Mouse (Mus musculus) limb, embryonic 11.5 days (tissue): Measurements from ENCODE around the gene Pex11a. TPM values are rescaled to one million over a fixed set of nuclear protein-coding genes. Genes with fewer than 3 reads are reported as not detected.

Experiments used
- ATAC-seq: fragments of 200-750 bp; cut with Nextera tagmentation; 2 replicates; pipeline ENCODE4 v1.8.0; 2017; ENCODE audit warnings: low read depth; ENCODE audit not compliant: insufficient number of reproducible peaks, low FRiP score, low TSS enrichment
- DNase-seq: peaks from one replicate; pipeline ENCODE4 v3.0.0-alpha.2; 2015; ENCODE audit warnings: low spot score
- H3K27ac ChIP-seq: fragments of 300-500 bp; sonication (generic); replicated peaks from 2 replicates; pipeline ENCODE4 v1.5.1; 2014; ENCODE audit warnings: low read depth, mild to moderate bottlenecking, low read length
- H3K27me3 ChIP-seq: fragments of 300-500 bp; sonication (generic); 2 replicates; pipeline ENCODE4 v1.6.1; 2014; ENCODE audit warnings: mild to moderate bottlenecking, low read length, mixed read lengths; ENCODE audit not compliant: control insufficient read depth, insufficient read depth
- H3K36me3 ChIP-seq: fragments of 300-500 bp; sonication (generic); 2 replicates; pipeline ENCODE4 v1.6.1; 2014; ENCODE audit warnings: mild to moderate bottlenecking, low read length, moderate library complexity, mixed read lengths; ENCODE audit not compliant: control insufficient read depth, insufficient read depth
- H3K4me1 ChIP-seq: fragments of 300-500 bp; sonication (generic); 2 replicates; pipeline ENCODE4 v1.6.1; 2014; ENCODE audit warnings: low read length, mixed read lengths; ENCODE audit not compliant: control insufficient read depth, insufficient read depth
- H3K4me2 ChIP-seq: fragments of 300-500 bp; sonication (generic); 2 replicates; pipeline ENCODE4 v1.6.1; 2014; ENCODE audit warnings: low read depth, mild to moderate bottlenecking, moderate library complexity; ENCODE audit not compliant: severe bottlenecking
- H3K4me3 ChIP-seq: fragments of 300-500 bp; sonication (generic); 2 replicates; pipeline ENCODE4 v1.5.1; 2014; ENCODE audit warnings: low read depth, low read length
- H3K9ac ChIP-seq: fragments of 300-500 bp; sonication (generic); 2 replicates; pipeline ENCODE4 v1.6.1; 2014; ENCODE audit warnings: mild to moderate bottlenecking, low read length
- H3K9me3 ChIP-seq: fragments of 300-500 bp; sonication (generic); 2 replicates; pipeline ENCODE4 v1.6.1; 2016; ENCODE audit warnings: low read length; ENCODE audit not compliant: control insufficient read depth
- WGBS: fragments of 180-500 bp; shearing (Covaris S2); extraction: QIAGEN DNeasy Blood & Tissue Kit; methylation state at CpG from one replicate; pipeline ENCODE4 v1.1.7; 2014; 5-methylcytosine and 5-hydroxymethylcytosine counted together
- polyA plus RNA-seq: library from polyadenylated mRNA; unstranded; fragments of >200 nt; fragmentation: Nextera tagmentation; extraction: Ambion mirVana; gene quantifications from 2 replicates; pipeline ENCODE4 v1.2.1, GENCODE M21; 2014

Pex11a gene
- polyA plus RNA-seq, 1 experiment from 2014 or later = 9.7 TPM

- no peak for DNase-seq
Observed at GRCm38 (mm10) chr7:79744585-79744984, 1.7 kb upstream of the Pex11a start.

GRCm38 (mm10) chr7:79744051-79744450 is 1.1 kb upstream of the Pex11a start:
- Histone ChIP-seq H3K4me2 (no peak overlapping the region), H3K27me3 (no peaks in the 10 kb centered on the region), H3K27ac (no peak overlapping the region), H3K9me3 (no peaks in the 10 kb centered on the region), H3K9ac (no peak overlapping the region), H3K4me3 (no peak overlapping the region), H3K4me1 (no peaks in the 10 kb centered on the region), H3K36me3 (no peaks in the 10 kb centered on the region)
- ATAC-seq (no peak), DNase-seq (no peak)
- WGBS = 90% methylated on average over 9 of the region's 9 CpGs

More at GRCm38 (mm10) chr7:79744585-79744984, 1.7 kb upstream of the Pex11a start:
- no peak overlapping the region for H3K4me3 ChIP-seq
- H3K4me2 ChIP-seq = no peak overlapping the region
- WGBS = 81% methylated on average over 5 of the region's 5 CpGs
- H3K36me3 ChIP-seq = no peaks in the 10 kb centered on the region
- H3K27me3 ChIP-seq = no peaks in the 10 kb centered on the region
- H3K4me1 ChIP-seq = no peaks in the 10 kb centered on the region
- no peaks in the 10 kb centered on the region for H3K9me3 ChIP-seq
- H3K27ac ChIP-seq = no peak overlapping the region
- H3K9ac ChIP-seq = no peak overlapping the region
- ATAC-seq = no peak

GRCm38 (mm10) chr7:79742277-79742658 is 663 bp downstream of the Pex11a start:
- Histone ChIP-seq H3K36me3 (no peaks in the 10 kb centered on the region), H3K27ac (no peak overlapping the region), H3K9me3 (no peaks in the 10 kb centered on the region), H3K4me2 (peak overlapping the region; percentile 97), H3K4me1 (no peaks in the 10 kb centered on the region), H3K4me3 (peak overlapping the region; percentile 81), H3K27me3 (no peaks in the 10 kb centered on the region), H3K9ac (peak overlapping the region; percentile 60)
- no peak for DNase-seq
- WGBS = 25% methylated on average over 11 of the region's 11 CpGs
- ATAC-seq = no peak

- H3K9ac ChIP-seq = no peak overlapping the region
- DNase-seq (no peak), ATAC-seq (no peak)
- no peaks in the 10 kb centered on the region for H3K4me1 ChIP-seq
- H3K36me3 ChIP-seq = no peaks in the 10 kb centered on the region
- no peak overlapping the region for H3K4me2 ChIP-seq
- H3K4me3 ChIP-seq = no peak overlapping the region
- no peaks in the 10 kb centered on the region for H3K27me3 ChIP-seq
- H3K27ac ChIP-seq = no peak overlapping the region
- WGBS = 86% methylated on average over 4 of the region's 4 CpGs
- no peaks in the 10 kb centered on the region for H3K9me3 ChIP-seq
Observed at GRCm38 (mm10) chr7:79740279-79740678, 2.7 kb downstream of the Pex11a start.

- Histone ChIP-seq H3K4me3 (no peak overlapping the region), H3K9ac (no peak overlapping the region), H3K9me3 (no peaks in the 10 kb centered on the region), H3K4me1 (no peaks in the 10 kb centered on the region), H3K27ac (no peak overlapping the region), H3K36me3 (no peaks in the 10 kb centered on the region), H3K4me2 (no peak overlapping the region), H3K27me3 (no peaks in the 10 kb centered on the region)
- ATAC-seq (no peak), DNase-seq (no peak)
- 91% methylated on average over 2 of the region's 2 CpGs for WGBS
Observed at GRCm38 (mm10) chr7:79738913-79739312, 4.0 kb downstream of the Pex11a start.

- Histone ChIP-seq H3K36me3 (no peaks in the 10 kb centered on the region), H3K4me1 (no peaks in the 10 kb centered on the region), H3K4me3 (no peak overlapping the region), H3K9ac (no peak overlapping the region), H3K27ac (no peak overlapping the region), H3K9me3 (no peaks in the 10 kb centered on the region), H3K27me3 (no peaks in the 10 kb centered on the region), H3K4me2 (no peak overlapping the region)
- DNase-seq (no peak), ATAC-seq (no peak)
- WGBS = 90% methylated on average over 14 of the region's 14 CpGs
Observed at GRCm38 (mm10) chr7:79736511-79736910, 6.4 kb downstream of the Pex11a start.

GRCm38 (mm10) chr7:79734563-79734962 is 8.4 kb downstream of the Pex11a start:
- H3K4me2 ChIP-seq = no peak overlapping the region
- no peaks in the 10 kb centered on the region for H3K4me1 ChIP-seq
- H3K9ac ChIP-seq = no peak overlapping the region
- DNase-seq = no peak
- H3K36me3 ChIP-seq = no peaks in the 10 kb centered on the region
- no peak for ATAC-seq
- no peak overlapping the region for H3K27ac ChIP-seq
- WGBS = 78% methylated on average over 8 of the region's 8 CpGs
- H3K27me3 ChIP-seq = no peaks in the 10 kb centered on the region
- H3K9me3 ChIP-seq = no peaks in the 10 kb centered on the region
- no peak overlapping the region for H3K4me3 ChIP-seq

- no peak for ATAC-seq
Observed at GRCm38 (mm10) chr7:79732622-79733021, 10.3 kb downstream of the Pex11a start, which contains the start of gene Plin1. TSS of gene Plin1 (minus strand) at chr7:79732903.

GRCm38 (mm10) chr7:79731438-79731837 is 11.5 kb downstream of the Pex11a start:
- Histone ChIP-seq H3K36me3 (no peaks in the 10 kb centered on the region), H3K27me3 (no peaks in the 10 kb centered on the region), H3K4me2 (no peak overlapping the region), H3K27ac (no peak overlapping the region), H3K4me3 (no peak overlapping the region), H3K9me3 (no peaks in the 10 kb centered on the region), H3K4me1 (no peaks in the 10 kb centered on the region), H3K9ac (no peak overlapping the region)
- WGBS = 82% methylated on average over 13 of the region's 13 CpGs
- ATAC-seq (no peak), DNase-seq (no peak)

More at GRCm38 (mm10) chr7:79732622-79733021, 10.3 kb downstream of the Pex11a start, which contains the start of gene Plin1:
- Histone ChIP-seq H3K36me3 (no peaks in the 10 kb centered on the region), H3K4me2 (no peak within 1 kb of the TSS), H3K9me3 (no peaks in the 10 kb centered on the region), H3K9ac (no peak within 1 kb of the TSS), H3K4me3 (no peak within 1 kb of the TSS), H3K27me3 (no peaks in the 10 kb centered on the region), H3K4me1 (no peaks in the 10 kb centered on the region), H3K27ac (no peak within 1 kb of the TSS)
- WGBS = 44% methylated on average over 4 of the region's 4 CpGs
- DNase-seq = no peak
